Mouse (Mus musculus) megakaryocyte, embryonic 14.5 days (primary cell): ENCODE measurements around the gene Tmpo. TPM values are rescaled to one million over a fixed set of nuclear protein-coding genes. Genes with fewer than 3 reads are reported as not detected.

Experiments
- H3K27me3 ChIP-seq: replicated peaks from 2 replicates; pipeline ENCODE3; 2012; ENCODE audit warnings: inconsistent platforms
- H3K36me3 ChIP-seq: replicated peaks from 2 replicates; pipeline ENCODE3; 2012; ENCODE audit warnings: low read length, inconsistent platforms, mixed read lengths
- H3K4me1 ChIP-seq: 2 replicates; pipeline ENCODE4 v1.6.1; 2012; ENCODE audit warnings: inconsistent platforms
- H3K4me3 ChIP-seq: replicated peaks from 2 replicates; pipeline ENCODE3; 2012; ENCODE audit warnings: moderate library complexity, mild to moderate bottlenecking, inconsistent platforms
- H3K9me3 ChIP-seq: 2 replicates; pipeline ENCODE4 v1.6.1; 2012; ENCODE audit warnings: inconsistent platforms
- FLI1 ChIP-seq: IDR thresholded peaks from 2 replicates; pipeline ENCODE4 v1.6.1; 2012; ENCODE audit warnings: low read length, inconsistent platforms, mixed read lengths
- GATA1 ChIP-seq: IDR thresholded peaks from 3 replicates; pipeline ENCODE4 v1.6.1; 2012; ENCODE audit warnings: mixed read lengths, low read length, inconsistent platforms, borderline replicate concordance
- polyA plus RNA-seq: library from polyadenylated mRNA; stranded (reverse); fragments of >175 nt; gene quantifications from 2 replicates; pipeline ENCODE4 v1.2.3, GENCODE M21; 2012; ENCODE audit warnings: low replicate concordance; ENCODE audit not compliant: insufficient read depth

The Tmpo gene
- polyA plus RNA-seq, 1 experiment: 51.4 TPM

- H3K27me3 ChIP-seq: peaks cover 2% of the 10 kb centered on the region
- peaks cover 8% of the 10 kb centered on the region for H3K9me3 ChIP-seq
- H3K4me1 ChIP-seq: peaks cover 4% of the 10 kb centered on the region; the same call in 1 of the 2 replicates
- H3K36me3 ChIP-seq: no peaks in the 10 kb centered on the region
- TF ChIP-seq FLI1 (no peak), GATA1 (no peak)
- no peak overlapping the region for H3K4me3 ChIP-seq
Measured at GRCm38 (mm10) chr10:91205632-91206031, 24.5 kb upstream of the Tmpo start.

- Histone ChIP-seq H3K27me3 (peaks cover 3% of the 10 kb centered on the region), H3K36me3 (no peaks in the 10 kb centered on the region), H3K9me3 (peaks cover 19% of the 10 kb centered on the region), H3K4me1 (no peaks in the 10 kb centered on the region), H3K4me3 (peak overlapping the region; percentile 16)
- TF ChIP-seq FLI1 (no peak), GATA1 (no peak)
Measured at GRCm38 (mm10) chr10:91200581-91200980, 19.5 kb upstream of the Tmpo start.

GRCm38 (mm10) chr10:91199238-91199780, 18.2 kb upstream of the Tmpo start:
- H3K4me3 ChIP-seq: no peak overlapping the region

GRCm38 (mm10) chr10:91197704-91198103, 16.6 kb upstream of the Tmpo start:
- peaks cover 19% of the 10 kb centered on the region for H3K9me3 ChIP-seq
- H3K36me3 ChIP-seq: no peaks in the 10 kb centered on the region
- no peaks in the 10 kb centered on the region for H3K4me1 ChIP-seq
- TF ChIP-seq FLI1 (no peak), GATA1 (no peak)
- H3K27me3 ChIP-seq: peaks cover 3% of the 10 kb centered on the region
- no peak overlapping the region for H3K4me3 ChIP-seq

More at GRCm38 (mm10) chr10:91199238-91199780, 18.2 kb upstream of the Tmpo start:
- Histone ChIP-seq H3K4me1 (no peaks in the 10 kb centered on the region), H3K36me3 (no peaks in the 10 kb centered on the region), H3K27me3 (peaks cover 3% of the 10 kb centered on the region), H3K9me3 (peaks cover 19% of the 10 kb centered on the region)
- no peak for TF ChIP-seq GATA1
- TF ChIP-seq FLI1: no peak

GRCm38 (mm10) chr10:91196778-91197177, 15.7 kb upstream of the Tmpo start:
- Histone ChIP-seq H3K4me3 (no peak overlapping the region), H3K36me3 (no peaks in the 10 kb centered on the region), H3K27me3 (peaks cover 3% of the 10 kb centered on the region), H3K4me1 (peaks cover 2% of the 10 kb centered on the region), H3K9me3 (peaks cover 19% of the 10 kb centered on the region)
- no peak for TF ChIP-seq GATA1
- TF ChIP-seq FLI1: no peak

GRCm38 (mm10) chr10:91195680-91196079, 14.6 kb upstream of the Tmpo start:
- Histone ChIP-seq H3K9me3 (peaks cover 11% of the 10 kb centered on the region), H3K4me1 (peaks cover 7% of the 10 kb centered on the region), H3K36me3 (no peaks in the 10 kb centered on the region), H3K4me3 (no peak overlapping the region), H3K27me3 (peaks cover 2% of the 10 kb centered on the region)
- TF ChIP-seq FLI1 (no peak), GATA1 (no peak)

GRCm38 (mm10) chr10:91195091-91195490, 14.0 kb upstream of the Tmpo start:
- H3K4me1 ChIP-seq: peaks cover 7% of the 10 kb centered on the region
- peaks cover 5% of the 10 kb centered on the region for H3K9me3 ChIP-seq
- no peaks in the 10 kb centered on the region for H3K36me3 ChIP-seq
- no peak overlapping the region for H3K4me3 ChIP-seq
- H3K27me3 ChIP-seq: no peaks in the 10 kb centered on the region
- no peak for TF ChIP-seq FLI1
- no peak for TF ChIP-seq GATA1

GRCm38 (mm10) chr10:91191851-91192250, 10.7 kb upstream of the Tmpo start:
- TF ChIP-seq GATA1 (no peak), FLI1 (no peak)
- H3K4me3 ChIP-seq: no peak overlapping the region
- no peaks in the 10 kb centered on the region for H3K36me3 ChIP-seq
- peaks cover 20% of the 10 kb centered on the region for H3K4me1 ChIP-seq
- H3K27me3 ChIP-seq: no peaks in the 10 kb centered on the region
- peaks cover 2% of the 10 kb centered on the region for H3K9me3 ChIP-seq

GRCm38 (mm10) chr10:91189476-91189875, 8.4 kb upstream of the Tmpo start:
- no peaks in the 10 kb centered on the region for H3K27me3 ChIP-seq
- no peak for TF ChIP-seq FLI1
- TF ChIP-seq GATA1: no peak
- H3K4me3 ChIP-seq: no peak overlapping the region
- no peaks in the 10 kb centered on the region for H3K9me3 ChIP-seq
- H3K36me3 ChIP-seq: no peaks in the 10 kb centered on the region
- peaks cover 21% of the 10 kb centered on the region for H3K4me1 ChIP-seq

GRCm38 (mm10) chr10:91188684-91189287, 7.7 kb upstream of the Tmpo start:
- H3K36me3 ChIP-seq: no peaks in the 10 kb centered on the region
- no peaks in the 10 kb centered on the region for H3K9me3 ChIP-seq
- peaks cover 24% of the 10 kb centered on the region for H3K4me1 ChIP-seq
- TF ChIP-seq FLI1: no peak
- no peak for TF ChIP-seq GATA1
- H3K4me3 ChIP-seq: no peak overlapping the region
- H3K27me3 ChIP-seq: no peaks in the 10 kb centered on the region

- Histone ChIP-seq H3K27me3 (no peaks in the 10 kb centered on the region), H3K4me3 (peak overlapping the region; percentile 90), H3K9me3 (no peaks in the 10 kb centered on the region), H3K36me3 (no peaks in the 10 kb centered on the region), H3K4me1 (peaks cover 34% of the 10 kb centered on the region)
- TF ChIP-seq GATA1 (no peak), FLI1 (no peak)
Measured at GRCm38 (mm10) chr10:91187872-91188271, 6.8 kb upstream of the Tmpo start.
